Mouse (Mus musculus): Measurements from ENCODE around the gene Igsf6. TPM values are rescaled to one million over a fixed set of nuclear protein-coding genes. Genes with fewer than 3 reads are reported as not detected.

Gene Igsf6
- polyA plus RNA-seq, 1 experiment from 2014 or later = 0.63 TPM

GRCm38 (mm10) chr7:121081816-121082215 lies 7.4 kb upstream of the Igsf6 start:
- Histone ChIP-seq H3K27me3 (no peaks in the 10 kb centered on the region), H3K36me3 (ENCODE audit: poor library complexity, severe bottlenecking) (peaks cover 20% of the 10 kb centered on the region), H3K9ac (no peak overlapping the region), H3K9me3 (replicated peaks) (no peaks in the 10 kb centered on the region), H3K4me2 (no peak overlapping the region), H3K27ac (no peak overlapping the region), H3K4me3 (no peak overlapping the region), H3K4me1 (peaks cover 18% of the 10 kb centered on the region)
- no peak for ATAC-seq
- WGBS = 88% methylated on average over 2 of the region's 2 CpGs

DNA sequence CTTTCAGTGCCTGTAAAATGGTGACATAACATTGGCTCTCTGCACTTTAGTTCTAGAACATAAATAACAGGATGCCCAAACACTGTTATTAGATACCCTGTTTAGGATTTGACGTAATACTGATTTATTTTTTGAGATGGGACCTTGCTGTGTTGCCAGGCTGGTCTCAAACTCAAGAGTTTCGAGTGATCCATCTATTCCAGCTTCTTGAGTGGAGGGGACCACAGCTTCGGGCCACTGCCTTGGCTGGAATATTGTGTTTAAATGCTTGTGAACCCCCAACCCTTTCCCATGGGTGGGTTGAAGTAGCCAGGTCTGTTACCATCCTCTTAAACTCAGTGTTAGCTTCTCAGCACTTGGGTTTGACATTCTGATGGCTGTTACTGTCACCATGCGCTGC lies 7.0 kb upstream of the Igsf6 start, which contains the start of gene Otoa:
Otoa (plus strand) TSS at position 301 of the 400 bp plus-strand sequence.
- Histone ChIP-seq H3K4me3 (no peak within 1 kb of the TSS), H3K4me2 (no peak within 1 kb of the TSS), H3K27ac (0 out of 2 replicates have a peak within 1 kb of the TSS, but pooled peaks have one; percentile 25), H3K36me3 (ENCODE audit: poor library complexity, severe bottlenecking) (peaks cover 25% of the 10 kb centered on the region), H3K27me3 (no peaks in the 10 kb centered on the region), H3K9me3 (replicated peaks) (no peaks in the 10 kb centered on the region), H3K9ac (no peak within 1 kb of the TSS), H3K4me1 (peaks cover 18% of the 10 kb centered on the region)
- WGBS = 90% methylated on average over 4 of the region's 4 CpGs
- no peak for ATAC-seq

DNA sequence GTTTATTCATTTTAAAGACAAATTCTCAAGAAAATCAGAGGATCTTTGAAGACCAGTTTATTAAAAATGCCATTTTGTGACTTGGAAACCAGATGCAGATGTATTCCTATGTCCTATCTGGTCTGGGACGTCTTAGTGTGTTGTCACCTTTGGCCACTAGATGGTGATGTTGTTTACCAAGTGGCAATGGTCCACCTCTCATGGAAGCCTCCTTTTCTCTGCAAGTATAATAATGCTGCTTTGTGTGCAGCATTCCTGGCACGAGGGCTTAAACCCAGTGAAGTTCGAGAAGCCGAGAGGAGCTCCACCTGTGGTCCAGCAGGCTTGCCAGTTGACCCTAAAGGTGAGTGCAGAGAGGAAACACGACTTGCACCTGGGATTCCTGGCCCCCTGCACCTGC lies 3.5 kb upstream of the Igsf6 start:
- no peaks in the 10 kb centered on the region for H3K9me3 ChIP-seq (replicated peaks)
- H3K4me1 ChIP-seq = peaks cover 4% of the 10 kb centered on the region
- no peak overlapping the region for H3K4me2 ChIP-seq
- H3K27ac ChIP-seq = no peak overlapping the region
- H3K27me3 ChIP-seq = no peaks in the 10 kb centered on the region
- H3K4me3 ChIP-seq = no peak overlapping the region
- peak; percentile 88 for ATAC-seq
- peaks cover 35% of the 10 kb centered on the region for H3K36me3 ChIP-seq (ENCODE audit: poor library complexity, severe bottlenecking)
- WGBS = 6% methylated on average over 5 of the region's 5 CpGs
- H3K9ac ChIP-seq = no peak overlapping the region

DNA sequence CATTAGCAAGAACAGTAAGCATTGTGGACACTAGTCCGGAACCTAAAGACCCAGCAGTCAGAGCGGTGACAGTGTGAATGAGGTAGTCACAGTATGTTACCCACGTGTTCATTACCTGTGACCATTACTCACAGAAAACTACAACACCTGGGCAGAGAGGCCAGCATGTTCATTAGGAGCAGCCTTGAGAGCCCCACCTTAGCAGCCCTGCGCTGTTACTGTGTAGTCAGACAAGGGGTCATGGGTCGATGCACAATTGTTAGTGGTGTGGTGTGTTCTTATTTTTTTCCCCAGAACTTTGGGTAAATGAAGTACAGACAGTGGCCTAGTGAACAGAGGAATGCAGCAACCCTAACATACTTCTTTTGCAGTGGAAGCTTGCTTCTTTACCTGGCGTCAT lies 2.9 kb upstream of the Igsf6 start:
- Histone ChIP-seq H3K27ac (no peak overlapping the region), H3K36me3 (ENCODE audit: poor library complexity, severe bottlenecking) (peaks cover 35% of the 10 kb centered on the region), H3K4me3 (no peak overlapping the region), H3K4me2 (no peak overlapping the region), H3K27me3 (no peaks in the 10 kb centered on the region), H3K9me3 (replicated peaks) (no peaks in the 10 kb centered on the region), H3K9ac (no peak overlapping the region), H3K4me1 (no peaks in the 10 kb centered on the region)
- 86% methylated on average over 6 of the region's 6 CpGs for WGBS
- ATAC-seq = peak; percentile 48; the same call in 1 of the 2 replicates

- Histone ChIP-seq H3K27me3 (no peaks in the 10 kb centered on the region), H3K27ac (no peak overlapping the region), H3K4me2 (no peak overlapping the region), H3K36me3 (ENCODE audit: poor library complexity, severe bottlenecking) (peaks cover 48% of the 10 kb centered on the region), H3K9ac (no peak overlapping the region), H3K4me3 (no peak overlapping the region), H3K9me3 (replicated peaks) (no peaks in the 10 kb centered on the region), H3K4me1 (no peaks in the 10 kb centered on the region)
- no peak for ATAC-seq
- WGBS = 95% methylated on average over 5 of the region's 5 CpGs
Observed at GRCm38 (mm10) chr7:121075416-121075815, 1.0 kb upstream of the Igsf6 start.

- Histone ChIP-seq H3K36me3 (ENCODE audit: poor library complexity, severe bottlenecking) (peaks cover 52% of the 10 kb centered on the region), H3K4me3 (no peak overlapping the region), H3K9me3 (replicated peaks) (no peaks in the 10 kb centered on the region), H3K27me3 (no peaks in the 10 kb centered on the region), H3K4me2 (no peak overlapping the region), H3K9ac (no peak overlapping the region), H3K4me1 (no peaks in the 10 kb centered on the region), H3K27ac (no peak overlapping the region)
- 83% methylated on average over 6 of the region's 6 CpGs for WGBS
- ATAC-seq = no peak
Observed at GRCm38 (mm10) chr7:121074801-121075400, 529 bp upstream of the Igsf6 start.

GRCm38 (mm10) chr7:121072506-121072905 lies 1.9 kb downstream of the Igsf6 start:
- WGBS = 91% methylated on average over 5 of the region's 5 CpGs
- H3K9ac ChIP-seq = no peak overlapping the region
- no peak for ATAC-seq
- no peak overlapping the region for H3K4me2 ChIP-seq
- H3K27me3 ChIP-seq = no peaks in the 10 kb centered on the region
- H3K27ac ChIP-seq = no peak overlapping the region
- H3K4me3 ChIP-seq = no peak overlapping the region
- H3K36me3 ChIP-seq (ENCODE audit: poor library complexity, severe bottlenecking) = peaks cover 53% of the 10 kb centered on the region
- no peaks in the 10 kb centered on the region for H3K9me3 ChIP-seq (replicated peaks)
- H3K4me1 ChIP-seq = no peaks in the 10 kb centered on the region

- Histone ChIP-seq H3K36me3 (ENCODE audit: poor library complexity, severe bottlenecking) (peaks cover 40% of the 10 kb centered on the region), H3K9ac (no peak overlapping the region), H3K27ac (no peak overlapping the region), H3K4me3 (no peak overlapping the region), H3K9me3 (replicated peaks) (no peaks in the 10 kb centered on the region), H3K27me3 (no peaks in the 10 kb centered on the region), H3K4me2 (no peak overlapping the region), H3K4me1 (no peaks in the 10 kb centered on the region)
- 95% methylated on average over 4 of the region's 4 CpGs for WGBS
- no peak for ATAC-seq
Observed at GRCm38 (mm10) chr7:121071276-121071675, 3.1 kb downstream of the Igsf6 start.

GRCm38 (mm10) chr7:121064309-121064708 lies 10.1 kb downstream of the Igsf6 start:
- no peak for ATAC-seq
- no peak overlapping the region for H3K4me2 ChIP-seq
- no peak overlapping the region for H3K27ac ChIP-seq
- H3K27me3 ChIP-seq = no peaks in the 10 kb centered on the region
- 69% methylated on average over 4 of the region's 4 CpGs for WGBS
- no peak overlapping the region for H3K4me3 ChIP-seq
- H3K36me3 ChIP-seq (ENCODE audit: poor library complexity, severe bottlenecking) = peaks cover 23% of the 10 kb centered on the region
- H3K9ac ChIP-seq = no peak overlapping the region
- H3K9me3 ChIP-seq (replicated peaks) = no peaks in the 10 kb centered on the region
- H3K4me1 ChIP-seq = 0 out of 2 replicates have a peak, but pooled peaks cover 3% of the 10 kb centered on the region

- no peak for ATAC-seq
- 72% methylated on average over 6 of the region's 6 CpGs for WGBS
- Histone ChIP-seq H3K4me1 (0 out of 2 replicates have a peak, but pooled peaks cover 3% of the 10 kb centered on the region), H3K9me3 (replicated peaks) (no peaks in the 10 kb centered on the region), H3K9ac (no peak overlapping the region), H3K4me2 (no peak overlapping the region), H3K36me3 (ENCODE audit: poor library complexity, severe bottlenecking) (peaks cover 57% of the 10 kb centered on the region), H3K4me3 (no peak overlapping the region), H3K27ac (no peak overlapping the region), H3K27me3 (no peaks in the 10 kb centered on the region)
Observed at GRCm38 (mm10) chr7:121059477-121060218, 14.7 kb downstream of the Igsf6 start.

- H3K27ac ChIP-seq = no peak overlapping the region
- 0 out of 2 replicates have a peak, but pooled peaks cover 3% of the 10 kb centered on the region for H3K4me1 ChIP-seq
- H3K9ac ChIP-seq = no peak overlapping the region
- peaks cover 76% of the 10 kb centered on the region for H3K36me3 ChIP-seq (ENCODE audit: poor library complexity, severe bottlenecking)
- ATAC-seq = no peak
- no peaks in the 10 kb centered on the region for H3K27me3 ChIP-seq
- no peak overlapping the region for H3K4me3 ChIP-seq
- 94% methylated on average over 4 of the region's 4 CpGs for WGBS
- H3K9me3 ChIP-seq (replicated peaks) = no peaks in the 10 kb centered on the region
- no peak overlapping the region for H3K4me2 ChIP-seq
Observed at GRCm38 (mm10) chr7:121053071-121053470, 21.3 kb downstream of the Igsf6 start.

GRCm38 (mm10) chr7:121047624-121048023 lies 26.7 kb downstream of the Igsf6 start:
- WGBS = 99% methylated on average over 2 of the region's 2 CpGs
- no peak overlapping the region for H3K4me3 ChIP-seq
- ATAC-seq = no peak
- 0 out of 2 replicates have a peak, but pooled peaks cover 3% of the 10 kb centered on the region for H3K4me1 ChIP-seq
- peaks cover 32% of the 10 kb centered on the region for H3K36me3 ChIP-seq (ENCODE audit: poor library complexity, severe bottlenecking)
- no peaks in the 10 kb centered on the region for H3K27me3 ChIP-seq
- no peak overlapping the region for H3K4me2 ChIP-seq
- H3K27ac ChIP-seq = no peak overlapping the region
- 0 out of 2 replicates have a peak, but pooled peaks cover 5% of the 10 kb centered on the region for H3K9me3 ChIP-seq (replicated peaks)
- H3K9ac ChIP-seq = no peak overlapping the region

All from forebrain, embryonic 13.5 days (tissue).